Mouse (Mus musculus) splenic B cell, adult 2 months (primary cell): Measurements from ENCODE around the gene Ly6g5b.
"Not testable (repeated sequence)": the region's sequence is repeated elsewhere in the genome, so short reads cannot be mapped to it uniquely, and the experiment has no call there.

Experiments
- DNase-seq: peaks from one replicate; pipeline ENCODE4 v3.0.0-alpha.2; 2011; ENCODE audit warnings: low read depth, low spot score
- H3K27me3 ChIP-seq: 2 replicates; pipeline ENCODE4 v1.6.1; 2012; ENCODE audit warnings: mild to moderate bottlenecking, low read length, moderate library complexity, mixed read lengths; ENCODE audit not compliant: control insufficient read depth, poor library complexity, insufficient read depth, severe bottlenecking
- H3K36me3 ChIP-seq: 2 replicates; pipeline ENCODE4 v1.6.1; 2012; ENCODE audit warnings: mild to moderate bottlenecking, low read length, moderate library complexity, mixed read lengths; ENCODE audit not compliant: control insufficient read depth, poor library complexity, insufficient read depth, severe bottlenecking

Ly6g5b gene

GRCm38 (mm10) chr17:35128996-35129395, 13.8 kb upstream of the Ly6g5b start:
- Histone ChIP-seq H3K27me3 (no peaks in the 10 kb centered on the region), H3K36me3 (peaks cover 6% of the 10 kb centered on the region; the same call in 1 of the 2 replicates)
- DNase-seq = no peak

GRCm38 (mm10) chr17:35127017-35127416, 11.8 kb upstream of the Ly6g5b start:
- no peaks in the 10 kb centered on the region for H3K27me3 ChIP-seq
- DNase-seq = no peak

GRCm38 (mm10) chr17:35126206-35126611, 11.0 kb upstream of the Ly6g5b start, which contains the start of gene D17H6S53E:
TSS of gene D17H6S53E (plus strand) at chr17:35126373.
- Histone ChIP-seq H3K27me3 (no peaks in the 10 kb centered on the region), H3K36me3 (peaks cover 8% of the 10 kb centered on the region; the same call in 1 of the 2 replicates)
- DNase-seq = peak; percentile 76

More at GRCm38 (mm10) chr17:35127017-35127416, 11.8 kb upstream of the Ly6g5b start:
- peaks cover 8% of the 10 kb centered on the region; the same call in 1 of the 2 replicates for H3K36me3 ChIP-seq

- Histone ChIP-seq H3K36me3 (peaks cover 8% of the 10 kb centered on the region; the same call in 1 of the 2 replicates), H3K27me3 (no peaks in the 10 kb centered on the region; the same call in 1 of the 2 replicates)
- no peak for DNase-seq
These were observed 10.3 kb upstream of the Ly6g5b start for GRCm38 (mm10) chr17:35125578-35125977.

- peaks cover 8% of the 10 kb centered on the region; the same call in 1 of the 2 replicates for H3K36me3 ChIP-seq
- H3K27me3 ChIP-seq = no peaks in the 10 kb centered on the region; the same call in 1 of the 2 replicates
- DNase-seq = peak; percentile 26
These were observed 9.9 kb upstream of the Ly6g5b start for GRCm38 (mm10) chr17:35125081-35125480.

GRCm38 (mm10) chr17:35124261-35124896, 9.2 kb upstream of the Ly6g5b start:
- DNase-seq, H3K36me3 ChIP-seq, H3K27me3 ChIP-seq: not testable (repeated sequence)

GRCm38 (mm10) chr17:35123287-35123686, 8.1 kb upstream of the Ly6g5b start:
- not testable (repeated sequence) for DNase-seq, H3K36me3 ChIP-seq, H3K27me3 ChIP-seq

- peaks cover 10% of the 10 kb centered on the region; the same call in 1 of the 2 replicates for H3K36me3 ChIP-seq
- peak; percentile 65 for DNase-seq
- no peaks in the 10 kb centered on the region; the same call in 1 of the 2 replicates for H3K27me3 ChIP-seq
These were observed 6.7 kb upstream of the Ly6g5b start, which contains the start of gene Csnk2b for GRCm38 (mm10) chr17:35121871-35122303. TSS of gene Csnk2b (minus strand) at chr17:35122053.

- DNase-seq = peak; percentile 98
- H3K27me3 ChIP-seq = no peaks in the 10 kb centered on the region; the same call in 1 of the 2 replicates
- H3K36me3 ChIP-seq = peaks cover 10% of the 10 kb centered on the region; the same call in 1 of the 2 replicates
These were observed 6.0 kb upstream of the Ly6g5b start, which contains the start of gene Gpank1 for GRCm38 (mm10) chr17:35121143-35121799. TSS of gene Gpank1 (plus strand) at chr17:35121455.

- no peak for DNase-seq
- no peaks in the 10 kb centered on the region; the same call in 1 of the 2 replicates for H3K27me3 ChIP-seq
These were observed 5.5 kb upstream of the Ly6g5b start for GRCm38 (mm10) chr17:35120745-35121142.

GRCm38 (mm10) chr17:35111774-35112173, 3.5 kb downstream of the Ly6g5b start:
- no peak for DNase-seq
- no peaks in the 10 kb centered on the region for H3K27me3 ChIP-seq
- H3K36me3 ChIP-seq = no peaks in the 10 kb centered on the region; the same call in 1 of the 2 replicates

More at GRCm38 (mm10) chr17:35120745-35121142, 5.5 kb upstream of the Ly6g5b start:
- peaks cover 10% of the 10 kb centered on the region; the same call in 1 of the 2 replicates for H3K36me3 ChIP-seq

- Histone ChIP-seq H3K36me3 (no peaks in the 10 kb centered on the region; the same call in 1 of the 2 replicates), H3K27me3 (no peaks in the 10 kb centered on the region)
- no peak for DNase-seq
These were observed 7.1 kb downstream of the Ly6g5b start, which contains the start of gene Ly6g5c for GRCm38 (mm10) chr17:35108097-35108496. TSS of gene Ly6g5c (plus strand) at chr17:35108279.

- Histone ChIP-seq H3K27me3 (no peaks in the 10 kb centered on the region), H3K36me3 (peaks cover 4% of the 10 kb centered on the region)
- DNase-seq = no peak
These were observed 8.7 kb downstream of the Ly6g5b start for GRCm38 (mm10) chr17:35106522-35106921.

- no peaks in the 10 kb centered on the region for H3K27me3 ChIP-seq
- peak; percentile 61 for DNase-seq
- peaks cover 4% of the 10 kb centered on the region for H3K36me3 ChIP-seq
These were observed 9.4 kb downstream of the Ly6g5b start for GRCm38 (mm10) chr17:35105740-35106389.
